Mouse (Mus musculus) liver, embryonic 15.5 days (tissue): Measurements from ENCODE around the gene Nptxr. TPM values are rescaled to one million over a fixed set of nuclear protein-coding genes. Genes with fewer than 3 reads are reported as not detected.

Source experiments
- ATAC-seq: fragments of 200-750 bp; cut with Nextera tagmentation; 2 replicates; pipeline ENCODE4 v1.8.0; 2017; ENCODE audit warnings: moderate number of reproducible peaks, mild to moderate bottlenecking, moderate library complexity; ENCODE audit not compliant: insufficient read depth
- H3K27ac ChIP-seq: fragments of 300-500 bp; sonication (generic); replicated peaks from 2 replicates; pipeline ENCODE4 v1.5.1; 2015; ENCODE audit warnings: mild to moderate bottlenecking, inconsistent platforms
- H3K27me3 ChIP-seq: fragments of 300-500 bp; sonication (generic); 2 replicates; pipeline ENCODE4 v1.6.1; 2015; ENCODE audit warnings: mild to moderate bottlenecking, inconsistent platforms
- H3K36me3 ChIP-seq: fragments of 300-500 bp; sonication (generic); replicated peaks from 2 replicates; pipeline ENCODE4 v1.6.1; 2015; ENCODE audit warnings: moderate library complexity, mild to moderate bottlenecking, inconsistent platforms
- H3K4me1 ChIP-seq: fragments of 300-500 bp; sonication (generic); replicated peaks from 2 replicates; pipeline ENCODE4 v1.6.1; 2015; ENCODE audit warnings: inconsistent platforms
- H3K4me2 ChIP-seq: fragments of 300-500 bp; sonication (generic); 2 replicates; pipeline ENCODE4 v1.6.1; 2015; ENCODE audit warnings: moderate library complexity, mild to moderate bottlenecking, inconsistent platforms
- H3K4me3 ChIP-seq: fragments of 300-500 bp; sonication (generic); replicated peaks from 2 replicates; pipeline ENCODE4 v1.5.1; 2015; ENCODE audit warnings: mild to moderate bottlenecking, inconsistent platforms
- H3K9ac ChIP-seq: fragments of 300-500 bp; sonication (generic); 2 replicates; pipeline ENCODE4 v1.6.1; 2015; ENCODE audit warnings: moderate library complexity, mild to moderate bottlenecking, inconsistent platforms
- H3K9me3 ChIP-seq: fragments of 300-500 bp; sonication (generic); replicated peaks from 2 replicates; pipeline ENCODE4 v1.6.1; 2016; ENCODE audit warnings: inconsistent platforms
- WGBS: fragments of 180-500 bp; shearing (Covaris S2); methylation state at CpG from one replicate; pipeline ENCODE4 v1.1.7; 2015; ENCODE audit warnings: mixed read lengths; ENCODE audit not compliant: insufficient replicate concordance; 5-methylcytosine and 5-hydroxymethylcytosine counted together
- polyA plus RNA-seq: library from polyadenylated mRNA; unstranded; fragments of >200 nt; fragmentation: Nextera tagmentation; extraction: Ambion mirVana; gene quantifications from 2 replicates; pipeline ENCODE4 v1.2.1, GENCODE M21; 2015

Gene Nptxr
- polyA plus RNA-seq, 1 experiment from 2014 or later, result 0.08 TPM

GRCm38 (mm10) chr15:79801646-79802045 is 2.9 kb downstream of the Nptxr start:
- Histone ChIP-seq H3K9ac (no peak overlapping the region), H3K36me3 (no peaks in the 10 kb centered on the region), H3K4me2 (no peak overlapping the region), H3K4me3 (no peak overlapping the region), H3K9me3 (no peaks in the 10 kb centered on the region), H3K27me3 (peaks cover 73% of the 10 kb centered on the region), H3K27ac (no peak overlapping the region), H3K4me1 (peaks cover 12% of the 10 kb centered on the region; the same call in 1 of the 2 replicates)
- no peak for ATAC-seq
- 42% methylated on average over 2 of the region's 2 CpGs for WGBS

GRCm38 (mm10) chr15:79800701-79801100 is 3.9 kb downstream of the Nptxr start:
- Histone ChIP-seq H3K4me2 (no peak overlapping the region), H3K4me1 (peaks cover 12% of the 10 kb centered on the region; the same call in 1 of the 2 replicates), H3K9ac (no peak overlapping the region), H3K27me3 (peaks cover 64% of the 10 kb centered on the region), H3K9me3 (no peaks in the 10 kb centered on the region), H3K36me3 (no peaks in the 10 kb centered on the region), H3K4me3 (no peak overlapping the region), H3K27ac (no peak overlapping the region)
- ATAC-seq, result no peak
- 52% methylated on average over 11 of the region's 11 CpGs for WGBS

GRCm38 (mm10) chr15:79798591-79798990 is 6.0 kb downstream of the Nptxr start:
- H3K27me3 ChIP-seq, result peaks cover 53% of the 10 kb centered on the region
- 69% methylated on average over 10 of the region's 10 CpGs for WGBS

GRCm38 (mm10) chr15:79797680-79798079 is 6.9 kb downstream of the Nptxr start:
- Histone ChIP-seq H3K9ac (no peak overlapping the region), H3K27ac (no peak overlapping the region), H3K36me3 (no peaks in the 10 kb centered on the region), H3K4me2 (no peak overlapping the region), H3K4me1 (no peaks in the 10 kb centered on the region), H3K27me3 (peaks cover 51% of the 10 kb centered on the region), H3K9me3 (no peaks in the 10 kb centered on the region), H3K4me3 (no peak overlapping the region)
- ATAC-seq, result no peak
- WGBS, result 64% methylated on average over 8 of the region's 8 CpGs

More at GRCm38 (mm10) chr15:79798591-79798990, 6.0 kb downstream of the Nptxr start:
- Histone ChIP-seq H3K4me2 (no peak overlapping the region), H3K4me3 (no peak overlapping the region), H3K4me1 (no peaks in the 10 kb centered on the region), H3K27ac (no peak overlapping the region), H3K36me3 (no peaks in the 10 kb centered on the region), H3K9ac (no peak overlapping the region), H3K9me3 (no peaks in the 10 kb centered on the region)
- no peak for ATAC-seq

DNA sequence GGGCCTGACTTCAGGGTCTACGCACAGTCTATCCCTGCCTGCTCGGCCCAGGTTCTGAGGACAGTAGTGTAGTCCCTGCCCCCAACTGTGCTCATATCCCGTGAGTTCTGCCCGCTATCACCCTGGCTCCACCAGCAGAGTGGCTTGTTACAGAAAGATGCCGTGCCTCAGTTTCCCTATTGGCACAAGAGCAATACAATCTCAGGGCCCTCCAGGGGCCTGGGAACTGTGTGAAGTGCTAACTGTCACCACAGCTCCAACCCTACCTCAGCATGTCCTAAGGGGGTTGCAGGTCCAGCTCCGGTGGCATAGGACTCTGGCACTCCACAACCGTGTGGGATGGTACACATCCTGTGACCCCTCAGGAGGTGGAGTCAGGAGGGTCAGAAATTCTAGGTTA is 7.5 kb downstream of the Nptxr start:
- no peak overlapping the region for H3K27ac ChIP-seq
- H3K9me3 ChIP-seq, result no peaks in the 10 kb centered on the region
- peaks cover 51% of the 10 kb centered on the region for H3K27me3 ChIP-seq
- H3K9ac ChIP-seq, result no peak overlapping the region
- no peak for ATAC-seq
- H3K36me3 ChIP-seq, result no peaks in the 10 kb centered on the region
- H3K4me2 ChIP-seq, result no peak overlapping the region
- H3K4me1 ChIP-seq, result no peaks in the 10 kb centered on the region
- H3K4me3 ChIP-seq, result no peak overlapping the region
- WGBS, result 64% methylated on average over 7 of the region's 7 CpGs

DNA sequence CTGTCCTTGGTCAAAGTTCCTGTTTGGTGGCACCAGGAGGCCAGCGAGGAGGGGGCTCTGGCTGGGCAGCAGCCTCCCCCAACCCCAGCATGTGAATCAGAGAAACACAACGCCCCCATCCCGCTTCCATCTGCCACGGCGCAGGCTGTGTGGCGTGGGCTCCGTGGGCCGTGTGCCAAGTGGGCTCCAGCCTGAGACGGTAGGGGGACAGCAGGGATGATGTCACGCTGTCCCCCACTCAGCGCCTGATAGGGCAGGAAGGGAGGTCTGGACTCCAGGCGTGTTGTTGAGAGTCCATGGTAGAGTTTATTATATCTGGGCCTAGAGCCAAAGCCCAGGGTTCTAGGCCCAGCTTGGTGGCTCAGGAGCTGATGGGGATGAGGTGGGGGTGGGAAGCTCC is 8.3 kb downstream of the Nptxr start:
- Histone ChIP-seq H3K4me2 (no peak overlapping the region), H3K9ac (no peak overlapping the region), H3K4me1 (no peaks in the 10 kb centered on the region), H3K36me3 (no peaks in the 10 kb centered on the region), H3K4me3 (no peak overlapping the region), H3K27me3 (peaks cover 48% of the 10 kb centered on the region), H3K27ac (no peak overlapping the region), H3K9me3 (no peaks in the 10 kb centered on the region)
- no peak for ATAC-seq
- 79% methylated on average over 12 of the region's 12 CpGs for WGBS

DNA sequence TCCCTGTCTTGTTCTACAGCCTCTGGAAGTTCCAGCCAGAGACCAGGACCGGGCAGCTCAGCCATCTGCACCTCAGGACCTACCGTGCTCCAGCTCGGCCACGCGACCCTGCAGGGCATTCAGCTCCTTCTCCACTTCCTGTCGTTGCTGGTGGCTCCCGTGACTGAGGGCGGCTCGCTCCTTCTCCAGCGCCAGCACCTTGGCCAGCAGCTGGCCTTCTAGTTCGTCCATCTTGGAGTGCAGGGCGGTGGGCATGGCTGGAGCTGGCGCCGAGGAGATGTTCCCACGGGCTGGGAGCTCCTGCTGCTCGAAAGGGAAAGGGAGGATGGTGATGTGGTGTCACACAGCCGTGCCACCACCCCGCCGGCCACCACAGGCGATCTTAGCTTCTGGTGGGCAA is 10.4 kb downstream of the Nptxr start:
- ATAC-seq, result no peak
- H3K9ac ChIP-seq, result no peak overlapping the region

GRCm38 (mm10) chr15:79793076-79793475 is 11.5 kb downstream of the Nptxr start:
- H3K36me3 ChIP-seq, result no peaks in the 10 kb centered on the region

More for the DNA sequence above, 10.4 kb downstream of the Nptxr start:
- H3K4me1 ChIP-seq, result no peaks in the 10 kb centered on the region
- no peak overlapping the region for H3K4me3 ChIP-seq
- peaks cover 46% of the 10 kb centered on the region for H3K27me3 ChIP-seq
- H3K4me2 ChIP-seq, result no peak overlapping the region
- H3K27ac ChIP-seq, result no peak overlapping the region
- 17% methylated on average over 20 of the region's 20 CpGs for WGBS
- H3K9me3 ChIP-seq, result no peaks in the 10 kb centered on the region
- H3K36me3 ChIP-seq, result no peaks in the 10 kb centered on the region

GRCm38 (mm10) chr15:79792455-79792854 is 12.1 kb downstream of the Nptxr start:
- peaks cover 42% of the 10 kb centered on the region for H3K27me3 ChIP-seq

More at GRCm38 (mm10) chr15:79793076-79793475, 11.5 kb downstream of the Nptxr start:
- Histone ChIP-seq H3K4me1 (no peaks in the 10 kb centered on the region), H3K9ac (no peak overlapping the region), H3K4me3 (no peak overlapping the region), H3K9me3 (no peaks in the 10 kb centered on the region), H3K27me3 (peaks cover 44% of the 10 kb centered on the region), H3K4me2 (no peak overlapping the region), H3K27ac (no peak overlapping the region)
- WGBS, result 65% methylated on average over 9 of the region's 9 CpGs
- ATAC-seq, result no peak

GRCm38 (mm10) chr15:79791502-79791901 is 13.1 kb downstream of the Nptxr start:
- Histone ChIP-seq H3K27ac (no peak overlapping the region), H3K9ac (no peak overlapping the region), H3K4me2 (no peak overlapping the region), H3K4me1 (no peaks in the 10 kb centered on the region), H3K4me3 (no peak overlapping the region), H3K9me3 (no peaks in the 10 kb centered on the region), H3K36me3 (no peaks in the 10 kb centered on the region), H3K27me3 (peaks cover 50% of the 10 kb centered on the region)
- ATAC-seq, result no peak
- 4% methylated on average over 12 of the region's 12 CpGs for WGBS

More at GRCm38 (mm10) chr15:79792455-79792854, 12.1 kb downstream of the Nptxr start:
- no peak for ATAC-seq
- Histone ChIP-seq H3K4me2 (no peak overlapping the region), H3K36me3 (no peaks in the 10 kb centered on the region), H3K4me1 (no peaks in the 10 kb centered on the region), H3K9me3 (no peaks in the 10 kb centered on the region), H3K4me3 (no peak overlapping the region), H3K9ac (no peak overlapping the region), H3K27ac (no peak overlapping the region)
- 21% methylated on average over 19 of the region's 19 CpGs for WGBS

- WGBS, result 59% methylated on average over 6 of the region's 6 CpGs
- Histone ChIP-seq H3K9ac (no peak overlapping the region), H3K36me3 (no peaks in the 10 kb centered on the region), H3K27ac (no peak overlapping the region), H3K4me1 (no peaks in the 10 kb centered on the region), H3K4me3 (no peak overlapping the region), H3K27me3 (peaks cover 52% of the 10 kb centered on the region), H3K4me2 (no peak overlapping the region), H3K9me3 (no peaks in the 10 kb centered on the region)
- no peak for ATAC-seq
Measured at GRCm38 (mm10) chr15:79790905-79791304, 13.7 kb downstream of the Nptxr start.

GRCm38 (mm10) chr15:79790111-79790510 is 14.5 kb downstream of the Nptxr start:
- Histone ChIP-seq H3K4me1 (no peaks in the 10 kb centered on the region), H3K9ac (no peak overlapping the region), H3K4me3 (no peak overlapping the region), H3K27ac (no peak overlapping the region), H3K27me3 (peaks cover 52% of the 10 kb centered on the region), H3K9me3 (no peaks in the 10 kb centered on the region), H3K4me2 (no peak overlapping the region), H3K36me3 (no peaks in the 10 kb centered on the region)
- no peak for ATAC-seq
- 31% methylated on average over 8 of the region's 8 CpGs for WGBS
